Mouse (Mus musculus) forebrain, embryonic 11.5 days (tissue): ENCODE data around the gene Fkbp9. TPM values are rescaled to one million over a fixed set of nuclear protein-coding genes. Genes with fewer than 3 reads are reported as not detected.

Experiments
- ATAC-seq: fragments of 200-750 bp; cut with Nextera tagmentation; replicated peaks from 2 replicates; pipeline ENCODE4 v1.8.0; 2017; ENCODE audit warnings: moderate TSS enrichment; ENCODE audit not compliant: low FRiP score
- DNase-seq: peaks from one replicate; pipeline ENCODE4 v3.0.0-alpha.2; 2017; ENCODE audit warnings: low spot score
- H3K27ac ChIP-seq: fragments of 300-500 bp; sonication (generic); 2 replicates; pipeline ENCODE4 v1.5.1; 2014; ENCODE audit warnings: low read depth, low read length
- H3K27me3 ChIP-seq: fragments of 300-500 bp; sonication (generic); 2 replicates; pipeline ENCODE4 v1.6.1; 2014; ENCODE audit warnings: mild to moderate bottlenecking, low read length, mixed read lengths; ENCODE audit not compliant: control insufficient read depth, insufficient read depth
- H3K36me3 ChIP-seq: fragments of 300-500 bp; sonication (generic); 2 replicates; pipeline ENCODE4 v1.6.1; 2014; ENCODE audit warnings: mild to moderate bottlenecking, low read length, moderate library complexity, mixed read lengths; ENCODE audit not compliant: control insufficient read depth, insufficient read depth
- H3K4me1 ChIP-seq: fragments of 300-500 bp; sonication (generic); replicated peaks from 2 replicates; pipeline ENCODE4 v1.6.1; 2014; ENCODE audit warnings: low read length, mixed read lengths; ENCODE audit not compliant: control insufficient read depth, insufficient read depth
- H3K4me2 ChIP-seq: fragments of 300-500 bp; sonication (generic); 2 replicates; pipeline ENCODE4 v1.6.1; 2014; ENCODE audit warnings: low read depth, mild to moderate bottlenecking, low read length, moderate library complexity, mixed read lengths; ENCODE audit not compliant: severe bottlenecking
- H3K4me3 ChIP-seq: fragments of 300-500 bp; sonication (generic); 2 replicates; pipeline ENCODE4 v1.5.1; 2014; ENCODE audit warnings: low read depth, low read length
- H3K9ac ChIP-seq: fragments of 300-500 bp; sonication (generic); 2 replicates; pipeline ENCODE4 v1.6.1; 2014; ENCODE audit warnings: low read length
- H3K9me3 ChIP-seq: fragments of 300-500 bp; sonication (generic); 2 replicates; pipeline ENCODE4 v1.6.1; 2016; ENCODE audit warnings: low read length, mixed read lengths; ENCODE audit not compliant: control insufficient read depth
- WGBS: fragments of 180-500 bp; shearing (Covaris S2); extraction: QIAGEN DNeasy Blood & Tissue Kit; methylation state at CpG from one replicate; pipeline ENCODE4 v1.1.7; 2014; 5-methylcytosine and 5-hydroxymethylcytosine counted together
- polyA plus RNA-seq: library from polyadenylated mRNA; unstranded; fragments of >200 nt; fragmentation: Nextera tagmentation; extraction: Ambion mirVana; gene quantifications from 2 replicates; pipeline ENCODE4 v1.2.1, GENCODE M21; 2014

Fkbp9 gene
- polyA plus RNA-seq, 1 experiment from 2014 or later, result 56.7 TPM

DNA sequence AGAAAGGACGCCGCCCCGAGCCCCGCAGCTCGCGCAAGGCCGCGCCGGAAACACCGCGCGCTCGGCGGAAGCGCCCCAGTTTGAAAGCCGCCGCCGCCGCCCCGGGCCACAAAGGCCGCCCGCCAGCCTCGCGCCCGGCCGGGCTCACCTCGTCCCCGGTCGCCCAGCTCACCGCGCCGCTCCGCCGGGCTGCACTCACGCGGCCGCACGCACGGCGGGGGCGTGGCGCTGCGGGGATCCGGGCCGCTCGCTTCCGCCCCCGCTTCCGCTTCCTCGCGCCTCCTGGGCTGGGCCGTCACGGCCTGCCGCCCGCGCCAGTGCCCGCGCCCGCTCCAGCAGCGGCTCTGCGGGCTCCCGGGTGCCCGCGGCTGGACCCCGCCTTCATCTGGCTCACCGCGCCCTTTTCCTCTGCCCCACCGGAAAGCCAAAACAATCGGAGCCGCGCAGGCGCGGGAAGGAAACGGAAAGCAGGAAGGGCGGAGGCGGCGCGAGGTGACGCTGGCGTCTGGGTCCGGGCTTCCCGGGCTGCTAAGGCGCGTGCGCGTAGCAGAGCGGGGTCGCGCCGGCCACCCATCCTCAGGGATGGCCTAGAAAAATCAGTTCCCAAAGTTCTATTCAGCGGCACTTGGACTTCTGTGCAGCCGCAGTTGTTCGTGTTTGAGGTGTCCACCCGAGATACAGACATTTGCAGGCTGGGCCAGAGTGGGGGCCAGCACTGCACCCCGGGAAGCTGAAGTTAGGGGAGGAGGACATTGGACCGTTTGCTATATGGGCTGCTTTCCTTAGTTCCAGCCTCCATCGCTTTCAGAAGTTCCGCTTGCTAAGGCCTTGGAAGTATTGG lies 34.3 kb upstream of the Fkbp9 start, which contains the start of gene Kbtbd2:
TSS of gene Kbtbd2 (minus strand) at position 503 of the 841 bp plus-strand sequence.
- Histone ChIP-seq H3K27ac (peak within 1 kb of the TSS; percentile 98), H3K4me3 (peak within 1 kb of the TSS; percentile 73)
- under 1% methylated on average over 80 of the region's 98 CpGs for WGBS

DNA sequence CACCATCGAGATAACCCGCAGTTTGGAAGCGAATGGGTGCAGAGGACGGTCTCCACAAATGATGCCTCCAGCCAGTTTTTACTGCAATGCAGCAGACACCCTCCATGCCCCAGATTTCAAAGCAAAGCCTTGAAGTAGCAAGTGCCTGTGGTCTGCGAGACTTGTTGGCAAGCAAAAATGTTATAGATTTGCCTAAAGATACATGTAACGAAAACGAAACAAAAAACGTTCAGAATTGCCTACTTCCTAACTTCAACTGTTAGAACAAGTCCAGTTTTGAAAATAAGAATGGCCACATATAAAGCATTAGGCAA lies 33.8 kb upstream of the Fkbp9 start:
- no peaks in the 10 kb centered on the region for H3K27me3 ChIP-seq
- no peaks in the 10 kb centered on the region for H3K36me3 ChIP-seq
- H3K4me3 ChIP-seq, result peak overlapping the region; percentile 73
- no peak for DNase-seq
- no peak for ATAC-seq
- peak overlapping the region; percentile 98 for H3K27ac ChIP-seq
- H3K9me3 ChIP-seq, result no peaks in the 10 kb centered on the region
- peak overlapping the region; percentile 87 for H3K9ac ChIP-seq
- WGBS, result 20% methylated on average over 8 of the region's 8 CpGs
- peak overlapping the region; percentile 78 for H3K4me2 ChIP-seq
- H3K4me1 ChIP-seq, result peaks cover 7% of the 10 kb centered on the region; the same call in 1 of the 2 replicates

More for the DNA sequence above, 34.3 kb upstream of the Fkbp9 start, which contains the start of gene Kbtbd2:
- ATAC-seq (peak; percentile 95), DNase-seq (peak; percentile 97)
- peak within 1 kb of the TSS; percentile 87 for H3K9ac ChIP-seq
- H3K4me1 ChIP-seq, result peaks cover 7% of the 10 kb centered on the region; the same call in 1 of the 2 replicates
- no peaks in the 10 kb centered on the region for H3K27me3 ChIP-seq
- no peaks in the 10 kb centered on the region for H3K36me3 ChIP-seq
- H3K9me3 ChIP-seq, result no peaks in the 10 kb centered on the region
- H3K4me2 ChIP-seq, result peak within 1 kb of the TSS; percentile 78

DNA sequence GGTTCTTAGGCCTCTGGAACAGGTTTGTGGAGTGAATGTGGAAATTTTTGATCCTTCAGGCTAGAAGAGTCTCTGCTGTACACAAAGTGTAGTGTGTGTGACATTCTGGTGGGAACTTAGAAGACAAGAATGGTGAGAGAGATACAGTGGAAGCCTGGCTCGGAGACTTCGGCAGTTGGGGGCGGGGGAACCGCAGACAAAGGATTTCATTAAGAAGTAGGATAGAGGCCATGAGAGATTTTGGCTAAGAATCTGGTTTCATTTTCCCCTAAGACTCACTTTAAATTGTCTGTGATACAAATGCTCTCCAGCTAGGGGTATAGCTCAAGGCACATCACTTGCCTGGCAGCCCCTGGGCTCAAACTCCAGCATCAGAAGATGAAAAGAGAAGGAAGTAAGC lies 26.8 kb upstream of the Fkbp9 start:
- H3K9me3 ChIP-seq, result no peaks in the 10 kb centered on the region
- no peak overlapping the region for H3K9ac ChIP-seq
- no peak overlapping the region for H3K4me3 ChIP-seq
- no peak for ATAC-seq
- 91% methylated on average over 4 of the region's 4 CpGs for WGBS
- no peak overlapping the region for H3K27ac ChIP-seq
- DNase-seq, result no peak
- no peaks in the 10 kb centered on the region for H3K4me1 ChIP-seq
- no peaks in the 10 kb centered on the region for H3K27me3 ChIP-seq
- no peak overlapping the region for H3K4me2 ChIP-seq
- H3K36me3 ChIP-seq, result no peaks in the 10 kb centered on the region

DNA sequence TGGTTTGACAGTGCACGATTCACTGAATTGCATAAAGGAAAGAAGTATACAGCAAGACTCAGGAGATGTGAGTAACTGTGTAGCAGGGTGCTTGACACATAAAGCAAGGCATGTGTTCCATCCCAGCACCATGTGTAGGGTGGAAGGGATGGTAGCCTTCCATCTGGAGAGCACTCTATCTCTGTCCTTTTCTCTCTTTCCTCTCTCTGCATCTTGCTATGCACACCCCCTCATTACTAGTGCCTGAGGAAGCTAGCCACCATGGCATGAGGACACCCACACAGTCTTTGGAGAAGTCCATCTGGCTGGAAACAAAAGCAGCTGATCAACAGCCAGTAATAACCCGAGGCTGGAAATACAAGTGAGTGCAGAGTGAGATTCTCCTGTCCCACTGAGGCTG lies 25.7 kb upstream of the Fkbp9 start:
- Histone ChIP-seq H3K36me3 (no peaks in the 10 kb centered on the region), H3K9ac (no peak overlapping the region), H3K4me3 (no peak overlapping the region), H3K4me1 (no peaks in the 10 kb centered on the region), H3K27me3 (no peaks in the 10 kb centered on the region), H3K4me2 (no peak overlapping the region), H3K9me3 (no peaks in the 10 kb centered on the region), H3K27ac (no peak overlapping the region)
- ATAC-seq (no peak), DNase-seq (no peak)
- 81% methylated on average over 2 of the region's 2 CpGs for WGBS

GRCm38 (mm10) chr6:56808656-56809055 lies 23.2 kb upstream of the Fkbp9 start:
- Histone ChIP-seq H3K9me3 (no peaks in the 10 kb centered on the region), H3K27ac (no peak overlapping the region), H3K4me2 (no peak overlapping the region), H3K27me3 (no peaks in the 10 kb centered on the region), H3K36me3 (no peaks in the 10 kb centered on the region), H3K9ac (no peak overlapping the region), H3K4me3 (no peak overlapping the region), H3K4me1 (peaks cover 3% of the 10 kb centered on the region; the same call in 1 of the 2 replicates)
- peak; percentile 86 for ATAC-seq
- WGBS, result 20% methylated on average over 3 of the region's 3 CpGs
- DNase-seq, result no peak

DNA sequence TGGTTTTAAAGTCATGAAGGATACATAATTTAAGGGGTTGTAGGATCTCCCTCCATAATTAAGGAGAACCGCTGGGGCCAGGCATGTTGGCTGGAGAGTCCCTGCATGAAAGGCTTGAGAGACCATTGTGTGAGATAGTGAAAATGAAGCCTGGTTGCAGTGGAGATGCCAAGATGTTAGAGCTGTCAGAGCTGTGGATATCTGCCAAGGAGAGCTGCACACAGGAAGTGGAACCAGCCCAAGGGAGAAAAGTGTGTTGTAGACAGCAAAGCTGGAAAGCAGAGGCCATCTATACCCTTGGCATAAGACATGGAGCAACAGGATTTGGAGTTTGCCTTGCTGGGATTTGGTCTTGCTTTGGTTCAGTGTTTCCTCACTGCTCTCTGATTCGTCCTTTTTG lies 18.5 kb upstream of the Fkbp9 start:
- Histone ChIP-seq H3K4me2 (no peak overlapping the region), H3K36me3 (no peaks in the 10 kb centered on the region), H3K9ac (no peak overlapping the region), H3K9me3 (no peaks in the 10 kb centered on the region), H3K27ac (peak overlapping the region; percentile 15; the same call in 1 of the 2 replicates), H3K27me3 (no peaks in the 10 kb centered on the region), H3K4me3 (no peak overlapping the region), H3K4me1 (peaks cover 3% of the 10 kb centered on the region; the same call in 1 of the 2 replicates)
- no peak for DNase-seq
- 0 out of 2 replicates have a peak, but pooled peaks have one; percentile 28 for ATAC-seq
- 44% methylated on average over 2 of the region's 2 CpGs for WGBS

- DNase-seq (no peak), ATAC-seq (no peak)
- Histone ChIP-seq H3K4me2 (no peak overlapping the region), H3K4me1 (no peaks in the 10 kb centered on the region), H3K4me3 (no peak overlapping the region), H3K9ac (no peak overlapping the region), H3K27me3 (no peaks in the 10 kb centered on the region), H3K9me3 (no peaks in the 10 kb centered on the region), H3K36me3 (no peaks in the 10 kb centered on the region), H3K27ac (no peak overlapping the region)
- WGBS, result 73% methylated on average over 5 of the region's 5 CpGs
These were observed 13.3 kb upstream of the Fkbp9 start for GRCm38 (mm10) chr6:56818436-56819123.

GRCm38 (mm10) chr6:56819124-56819487 lies 12.8 kb upstream of the Fkbp9 start:
- ATAC-seq, result no peak
- no peak overlapping the region for H3K9ac ChIP-seq
- WGBS, result 89% methylated on average over 2 of the region's 2 CpGs

More at GRCm38 (mm10) chr6:56819124-56819487, 12.8 kb upstream of the Fkbp9 start:
- DNase-seq, result no peak
- no peaks in the 10 kb centered on the region for H3K27me3 ChIP-seq
- H3K36me3 ChIP-seq, result no peaks in the 10 kb centered on the region
- no peaks in the 10 kb centered on the region for H3K4me1 ChIP-seq
- no peak overlapping the region for H3K27ac ChIP-seq
- H3K4me2 ChIP-seq, result no peak overlapping the region
- no peaks in the 10 kb centered on the region for H3K9me3 ChIP-seq
- no peak overlapping the region for H3K4me3 ChIP-seq
